Mouse (Mus musculus) ES-E14 (cell line): ENCODE measurements at regions not wholly inside any gene's neighbourhood (a gene's known extent, or its start where the extent isn't known, plus 50 kb on each side); places are given as distances from the start of the nearest gene placed in this dataset.
A peak's percentile ranks its signal among the peaks of the same experiment; 100 is the strongest.

Experiments used
- CHD2 ChIP-seq: IDR thresholded peaks from 2 replicates; pipeline ENCODE4 v1.6.1; 2014; ENCODE audit warnings: mild to moderate bottlenecking, low read depth, low read length, inconsistent platforms
- HCFC1 ChIP-seq: IDR thresholded peaks from 2 replicates; pipeline ENCODE4 v1.6.1; 2012; ENCODE audit warnings: low read length, inconsistent platforms, borderline replicate concordance; ENCODE audit not compliant: insufficient read depth
- MAFK ChIP-seq: IDR thresholded peaks from 2 replicates; pipeline ENCODE4 v1.6.1; 2014; ENCODE audit warnings: mild to moderate bottlenecking, low read depth, low read length, inconsistent platforms; ENCODE audit not compliant: insufficient read depth
- ZC3H11A ChIP-seq: IDR thresholded peaks from 2 replicates; pipeline ENCODE4 v1.6.1; 2012; ENCODE audit warnings: low read depth, mild to moderate bottlenecking, inconsistent platforms, low read length, borderline replicate concordance
- ZNF384 ChIP-seq: IDR thresholded peaks from 2 replicates; pipeline ENCODE4 v1.6.1; 2012; ENCODE audit warnings: low read depth, low read length, inconsistent platforms

- TF ChIP-seq MAFK (no peak), CHD2 (no peak), ZNF384 (peak; percentile 70; the same call in 1 of the 2 replicates), ZC3H11A (no peak), HCFC1 (no peak)
Observed at GRCm38 (mm10) chr17:61696717-61697116, 1184.4 kb downstream of the Efna5 start.
